Mouse (Mus musculus): Measurements from ENCODE around the gene Stra6. TPM values are rescaled to one million over a fixed set of nuclear protein-coding genes. Genes with fewer than 3 reads are reported as not detected.

The Stra6 gene
- polyA plus RNA-seq, 1 experiment from 2014 or later, result 7.7 TPM

DNA sequence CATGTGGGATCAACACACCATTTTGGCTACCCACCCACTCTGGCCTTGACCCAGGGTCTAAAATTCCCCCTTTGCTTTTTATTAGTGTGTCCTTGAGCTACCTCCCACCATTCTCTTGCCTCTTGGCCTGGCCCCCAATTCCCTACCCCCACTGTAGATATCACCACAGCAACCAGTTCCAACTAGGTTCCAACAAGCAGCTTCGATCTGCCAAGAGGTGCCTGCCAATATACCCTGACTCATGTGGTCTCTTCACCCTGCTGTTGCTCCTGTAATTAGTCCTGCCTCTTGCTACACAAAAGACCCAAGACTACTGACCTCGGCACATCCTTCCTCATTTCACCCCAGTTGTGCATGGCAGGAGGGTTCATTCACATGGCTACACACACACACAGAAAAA is 21.5 kb downstream of the Stra6 start:
- Histone ChIP-seq H3K9me3 (replicated peaks) (no peaks in the 10 kb centered on the region), H3K27me3 (no peaks in the 10 kb centered on the region), H3K9ac (no peak overlapping the region), H3K36me3 (ENCODE audit: poor library complexity, severe bottlenecking) (no peaks in the 10 kb centered on the region), H3K27ac (peak overlapping the region; percentile 89), H3K4me2 (peak overlapping the region; percentile 24), H3K4me3 (no peak overlapping the region), H3K4me1 (peaks cover 49% of the 10 kb centered on the region)
- WGBS, result 3% methylated on average over 2 of the region's 2 CpGs
- peak; percentile 73 for ATAC-seq

DNA sequence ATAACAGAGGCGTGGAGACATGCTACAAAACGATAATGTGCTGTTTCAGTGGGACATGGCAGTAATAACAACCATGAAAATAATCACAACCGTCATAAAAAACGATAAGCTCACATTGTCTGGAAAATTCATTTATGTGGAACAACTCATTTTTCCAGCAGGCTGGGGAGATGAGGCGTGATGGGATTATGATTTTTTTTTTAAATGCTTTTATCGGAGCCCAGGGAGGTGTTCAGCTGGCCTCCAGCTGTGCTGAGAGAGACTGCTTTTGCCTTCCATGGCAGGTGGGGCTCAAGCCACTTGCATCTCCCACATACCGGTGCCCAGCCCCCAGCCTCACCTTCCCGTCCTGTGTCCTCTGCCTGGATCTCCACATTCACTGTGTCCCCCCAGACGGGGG is 22.6 kb downstream of the Stra6 start:
- H3K27ac ChIP-seq, result peak overlapping the region; percentile 89
- WGBS, result 28% methylated on average over 9 of the region's 9 CpGs
- H3K4me2 ChIP-seq, result no peak overlapping the region
- peaks cover 49% of the 10 kb centered on the region for H3K4me1 ChIP-seq
- H3K9me3 ChIP-seq (replicated peaks), result no peaks in the 10 kb centered on the region
- H3K9ac ChIP-seq, result no peak overlapping the region
- no peak overlapping the region for H3K4me3 ChIP-seq
- ATAC-seq, result no peak
- H3K27me3 ChIP-seq, result no peaks in the 10 kb centered on the region
- no peaks in the 10 kb centered on the region for H3K36me3 ChIP-seq (ENCODE audit: poor library complexity, severe bottlenecking)

- H3K27ac ChIP-seq, result peak overlapping the region; percentile 89
- 41% methylated on average over 7 of the region's 7 CpGs for WGBS
- H3K9me3 ChIP-seq (replicated peaks), result no peaks in the 10 kb centered on the region
- no peak overlapping the region for H3K4me3 ChIP-seq
- H3K4me2 ChIP-seq, result no peak overlapping the region
- no peaks in the 10 kb centered on the region for H3K36me3 ChIP-seq (ENCODE audit: poor library complexity, severe bottlenecking)
- no peak overlapping the region for H3K9ac ChIP-seq
- no peaks in the 10 kb centered on the region for H3K27me3 ChIP-seq
- ATAC-seq, result no peak
- H3K4me1 ChIP-seq, result peaks cover 53% of the 10 kb centered on the region
Observed at GRCm38 (mm10) chr9:58086861-58087260, 23.3 kb downstream of the Stra6 start.

- H3K4me1 ChIP-seq, result peaks cover 59% of the 10 kb centered on the region
- no peak for ATAC-seq
- no peak overlapping the region for H3K4me2 ChIP-seq
- no peaks in the 10 kb centered on the region for H3K27me3 ChIP-seq
- no peak overlapping the region for H3K9ac ChIP-seq
- no peaks in the 10 kb centered on the region for H3K9me3 ChIP-seq (replicated peaks)
- 58% methylated on average over 7 of the region's 7 CpGs for WGBS
- H3K36me3 ChIP-seq (ENCODE audit: poor library complexity, severe bottlenecking), result no peaks in the 10 kb centered on the region
- H3K4me3 ChIP-seq, result no peak overlapping the region
- peak overlapping the region; percentile 89 for H3K27ac ChIP-seq
Observed at GRCm38 (mm10) chr9:58087277-58087998, 23.9 kb downstream of the Stra6 start.

GRCm38 (mm10) chr9:58091623-58092425 is 28.2 kb downstream of the Stra6 start:
- Histone ChIP-seq H3K4me1 (peaks cover 42% of the 10 kb centered on the region), H3K27me3 (no peaks in the 10 kb centered on the region), H3K27ac (no peak overlapping the region), H3K4me2 (no peak overlapping the region), H3K36me3 (ENCODE audit: poor library complexity, severe bottlenecking) (no peaks in the 10 kb centered on the region), H3K4me3 (no peak overlapping the region), H3K9ac (no peak overlapping the region), H3K9me3 (replicated peaks) (no peaks in the 10 kb centered on the region)
- WGBS, result 76% methylated on average over 4 of the region's 4 CpGs
- ATAC-seq, result no peak

GRCm38 (mm10) chr9:58092581-58093269 is 29.1 kb downstream of the Stra6 start:
- no peaks in the 10 kb centered on the region for H3K36me3 ChIP-seq (ENCODE audit: poor library complexity, severe bottlenecking)
- no peaks in the 10 kb centered on the region for H3K27me3 ChIP-seq
- no peak overlapping the region for H3K27ac ChIP-seq
- H3K4me1 ChIP-seq, result peaks cover 42% of the 10 kb centered on the region
- H3K4me2 ChIP-seq, result no peak overlapping the region
- ATAC-seq, result no peak
- WGBS, result 55% methylated on average over 7 of the region's 7 CpGs
- H3K9ac ChIP-seq, result no peak overlapping the region
- no peak overlapping the region for H3K4me3 ChIP-seq
- no peaks in the 10 kb centered on the region for H3K9me3 ChIP-seq (replicated peaks)

GRCm38 (mm10) chr9:58093776-58094175 is 30.2 kb downstream of the Stra6 start:
- no peaks in the 10 kb centered on the region for H3K9me3 ChIP-seq (replicated peaks)
- H3K27ac ChIP-seq, result no peak overlapping the region

DNA sequence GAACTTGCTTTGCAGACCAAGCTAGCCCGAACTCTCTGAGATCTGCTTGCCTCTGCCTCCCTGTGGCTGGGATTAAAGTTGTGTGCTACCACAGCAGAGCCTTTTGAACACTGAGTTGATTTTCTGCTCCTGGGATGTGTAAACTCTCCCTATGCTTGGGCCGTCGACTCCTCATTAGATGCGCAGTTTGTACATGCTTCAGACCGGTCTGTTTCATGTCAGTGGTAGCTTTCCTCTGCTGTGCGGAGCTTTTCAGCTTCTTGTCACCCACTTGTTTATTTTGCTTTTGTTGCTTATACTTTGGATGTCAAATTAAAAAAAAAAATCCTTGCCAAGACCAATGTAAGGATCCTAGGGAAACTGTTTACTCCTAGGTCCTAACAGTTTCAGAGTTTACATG is 32.4 kb downstream of the Stra6 start:
- Histone ChIP-seq H3K4me1 (peaks cover 65% of the 10 kb centered on the region), H3K9me3 (replicated peaks) (no peaks in the 10 kb centered on the region), H3K9ac (no peak overlapping the region), H3K4me2 (no peak overlapping the region), H3K27ac (peak overlapping the region; percentile 92), H3K4me3 (no peak overlapping the region), H3K36me3 (ENCODE audit: poor library complexity, severe bottlenecking) (no peaks in the 10 kb centered on the region), H3K27me3 (no peaks in the 10 kb centered on the region)
- no peak for ATAC-seq
- WGBS, result 68% methylated on average over 6 of the region's 6 CpGs

More at GRCm38 (mm10) chr9:58093776-58094175, 30.2 kb downstream of the Stra6 start:
- H3K4me2 ChIP-seq, result no peak overlapping the region
- 85% methylated on average over 3 of the region's 3 CpGs for WGBS
- no peak overlapping the region for H3K4me3 ChIP-seq
- peaks cover 44% of the 10 kb centered on the region for H3K4me1 ChIP-seq
- H3K27me3 ChIP-seq, result no peaks in the 10 kb centered on the region
- ATAC-seq, result no peak
- H3K36me3 ChIP-seq (ENCODE audit: poor library complexity, severe bottlenecking), result no peaks in the 10 kb centered on the region
- no peak overlapping the region for H3K9ac ChIP-seq

- 0 out of 2 replicates have a peak overlapping the region, but pooled peaks have one; percentile 21 for H3K9ac ChIP-seq
- H3K27me3 ChIP-seq, result no peaks in the 10 kb centered on the region
- peak; percentile 95 for ATAC-seq
- H3K27ac ChIP-seq, result peak overlapping the region; percentile 92
- WGBS, result 50% methylated on average over 5 of the region's 5 CpGs
- H3K4me2 ChIP-seq, result no peak overlapping the region
- H3K36me3 ChIP-seq (ENCODE audit: poor library complexity, severe bottlenecking), result no peaks in the 10 kb centered on the region
- no peak overlapping the region for H3K4me3 ChIP-seq
- no peaks in the 10 kb centered on the region for H3K9me3 ChIP-seq (replicated peaks)
- H3K4me1 ChIP-seq, result peaks cover 70% of the 10 kb centered on the region
Observed at GRCm38 (mm10) chr9:58096629-58097301, 33.2 kb downstream of the Stra6 start.

DNA sequence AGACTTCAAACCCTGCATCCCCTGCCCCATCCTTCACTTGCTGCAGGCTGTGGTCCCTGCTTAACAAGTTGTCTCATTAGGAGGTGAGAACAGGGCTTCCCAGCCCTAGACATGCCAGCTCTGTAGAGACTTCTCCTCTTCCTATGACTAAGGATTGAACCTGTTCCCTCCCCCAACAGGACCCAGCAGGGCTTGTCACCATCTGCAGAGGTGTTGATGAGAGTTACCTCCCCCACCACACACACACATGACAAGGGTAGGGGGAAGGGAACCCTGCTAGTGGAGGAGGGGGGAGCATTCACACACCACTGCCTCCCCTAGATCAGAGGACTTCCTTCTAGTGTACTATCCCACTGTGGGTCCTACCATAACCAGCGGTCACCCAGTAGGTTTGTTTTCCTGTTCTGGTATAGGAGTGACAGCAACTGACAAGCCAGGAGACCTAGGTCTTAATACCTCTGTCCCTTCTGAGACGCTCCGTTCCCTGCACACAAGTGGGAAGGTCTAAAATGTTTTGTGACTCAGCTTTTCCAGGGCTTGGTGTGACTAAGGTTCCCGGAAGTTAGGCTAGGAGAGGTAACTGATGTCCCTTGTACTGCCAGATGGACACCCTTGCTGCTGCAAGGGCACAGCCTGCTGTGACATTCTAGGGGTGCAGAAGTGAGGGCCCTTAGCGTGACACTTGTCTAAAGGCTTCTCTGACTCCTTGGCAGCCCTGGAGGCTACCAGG is 36.4 kb downstream of the Stra6 start:
- peak; percentile 54 for ATAC-seq
- Histone ChIP-seq H3K9ac (no peak overlapping the region), H3K27ac (peak overlapping the region; percentile 76), H3K4me1 (peaks cover 87% of the 10 kb centered on the region), H3K36me3 (ENCODE audit: poor library complexity, severe bottlenecking) (no peaks in the 10 kb centered on the region), H3K4me3 (no peak overlapping the region), H3K9me3 (replicated peaks) (no peaks in the 10 kb centered on the region), H3K4me2 (no peak overlapping the region), H3K27me3 (no peaks in the 10 kb centered on the region)
- WGBS, result 76% methylated on average over 5 of the region's 5 CpGs

GRCm38 (mm10) chr9:58102013-58102412 is 38.4 kb downstream of the Stra6 start:
- H3K4me2 ChIP-seq, result no peak overlapping the region
- H3K27me3 ChIP-seq, result no peaks in the 10 kb centered on the region
- H3K27ac ChIP-seq, result peak overlapping the region; percentile 22; the same call in 1 of the 2 replicates
- no peak overlapping the region for H3K9ac ChIP-seq
- ATAC-seq, result no peak
- no peak overlapping the region for H3K4me3 ChIP-seq
- WGBS, result 62% methylated on average over 4 of the region's 4 CpGs
- H3K9me3 ChIP-seq (replicated peaks), result no peaks in the 10 kb centered on the region
- no peaks in the 10 kb centered on the region for H3K36me3 ChIP-seq (ENCODE audit: poor library complexity, severe bottlenecking)
- peaks cover 86% of the 10 kb centered on the region for H3K4me1 ChIP-seq
